Mouse (Mus musculus): ENCODE measurements around the gene Mgll.

The Mgll gene

GRCm38 (mm10) chr6:88717143-88718032, 6.8 kb upstream of the Mgll start:
- no peak for DNase-seq (ENCODE audit: low read depth, low spot score)

GRCm38 (mm10) chr6:88718033-88718725, 6.0 kb upstream of the Mgll start:
- DNase-seq (ENCODE audit: low read depth, low spot score) = no peak

GRCm38 (mm10) chr6:88721059-88721458, 3.2 kb upstream of the Mgll start:
- no peak for DNase-seq (ENCODE audit: low read depth, low spot score)

GRCm38 (mm10) chr6:88722906-88723305, 1.3 kb upstream of the Mgll start:
- no peak for DNase-seq (ENCODE audit: low read depth, low spot score)

GRCm38 (mm10) chr6:88723806-88724312, 353 bp upstream of the Mgll start:
- no peak for DNase-seq (ENCODE audit: low read depth, low spot score)

- no peak for DNase-seq (ENCODE audit: low read depth, low spot score)
These were observed 1.4 kb downstream of the Mgll start for GRCm38 (mm10) chr6:88725590-88725989.

- DNase-seq (ENCODE audit: low read depth, low spot score) = no peak
These were observed 2.3 kb downstream of the Mgll start for GRCm38 (mm10) chr6:88726252-88727211.

GRCm38 (mm10) chr6:88727490-88727889, 3.3 kb downstream of the Mgll start:
- no peak for DNase-seq (ENCODE audit: low read depth, low spot score)

GRCm38 (mm10) chr6:88728054-88728453, 3.8 kb downstream of the Mgll start:
- no peak for DNase-seq (ENCODE audit: low read depth, low spot score)

- DNase-seq (ENCODE audit: low read depth, low spot score) = no peak
These were observed 4.3 kb downstream of the Mgll start for GRCm38 (mm10) chr6:88728515-88728914.

GRCm38 (mm10) chr6:88731211-88731751, 7.1 kb downstream of the Mgll start:
- DNase-seq (ENCODE audit: low read depth, low spot score) = no peak

GRCm38 (mm10) chr6:88731991-88732390, 7.8 kb downstream of the Mgll start:
- no peak for DNase-seq (ENCODE audit: low read depth, low spot score)

- no peak for DNase-seq (ENCODE audit: low read depth, low spot score)
These were observed 8.7 kb downstream of the Mgll start for GRCm38 (mm10) chr6:88732643-88733613.

GRCm38 (mm10) chr6:88736337-88736736, 12.1 kb downstream of the Mgll start:
- DNase-seq (ENCODE audit: low read depth, low spot score) = no peak

- peak; percentile 20 for DNase-seq (ENCODE audit: low read depth, low spot score)
These were observed 12.7 kb downstream of the Mgll start for GRCm38 (mm10) chr6:88736741-88737508.

GRCm38 (mm10) chr6:88737509-88737888, 13.3 kb downstream of the Mgll start:
- DNase-seq (ENCODE audit: low read depth, low spot score) = no peak

- no peak for DNase-seq (ENCODE audit: low read depth, low spot score)
These were observed 16.8 kb downstream of the Mgll start for GRCm38 (mm10) chr6:88741041-88741440.

- no peak for DNase-seq (ENCODE audit: low read depth, low spot score)
These were observed 17.6 kb downstream of the Mgll start for GRCm38 (mm10) chr6:88741791-88742190.

- DNase-seq (ENCODE audit: low read depth, low spot score) = no peak
These were observed 18.2 kb downstream of the Mgll start for GRCm38 (mm10) chr6:88742286-88743011.

All from CD4-positive helper T cell, adult 2 months (primary cell).